Mouse (Mus musculus) heart, embryonic 16.5 days (tissue): ENCODE measurements around the gene Epb41. TPM values are rescaled to one million over a fixed set of nuclear protein-coding genes. Genes with fewer than 3 reads are reported as not detected.

Source experiments
- ATAC-seq: fragments of 200-750 bp; cut with Nextera tagmentation; replicated peaks from 2 replicates; pipeline ENCODE4 v1.8.0; 2017; ENCODE audit warnings: moderate number of reproducible peaks; ENCODE audit not compliant: insufficient read depth, low FRiP score; ENCODE audit errors: extremely low read depth
- H3K27ac ChIP-seq: fragments of 300-500 bp; sonication (generic); 2 replicates; pipeline ENCODE4 v1.5.1; 2014; ENCODE audit warnings: mild to moderate bottlenecking, low read length, control low read depth, moderate library complexity
- H3K27me3 ChIP-seq: fragments of 300-500 bp; sonication (generic); 2 replicates; pipeline ENCODE4 v1.6.1; 2014; ENCODE audit warnings: low read length, mixed read lengths; ENCODE audit not compliant: control insufficient read depth, insufficient read depth
- H3K36me3 ChIP-seq: fragments of 300-500 bp; sonication (generic); 2 replicates; pipeline ENCODE4 v1.6.1; 2014; ENCODE audit not compliant: control insufficient read depth, insufficient read depth
- H3K4me1 ChIP-seq: fragments of 300-500 bp; sonication (generic); 2 replicates; pipeline ENCODE4 v1.6.1; 2014; ENCODE audit warnings: low read length, mixed read lengths; ENCODE audit not compliant: control insufficient read depth, insufficient read depth
- H3K4me2 ChIP-seq: fragments of 300-500 bp; sonication (generic); 2 replicates; pipeline ENCODE4 v1.6.1; 2014; ENCODE audit warnings: low read depth, mild to moderate bottlenecking, control low read depth, low read length
- H3K4me3 ChIP-seq: fragments of 300-500 bp; sonication (generic); 2 replicates; pipeline ENCODE4 v1.5.1; 2014; ENCODE audit warnings: mild to moderate bottlenecking, control low read depth, low read length
- H3K9ac ChIP-seq: fragments of 300-500 bp; sonication (generic); 2 replicates; pipeline ENCODE4 v1.6.1; 2014; ENCODE audit warnings: low read length, control low read depth
- H3K9me3 ChIP-seq: fragments of 300-500 bp; sonication (generic); replicated peaks from 2 replicates; pipeline ENCODE4 v1.6.1; 2016; ENCODE audit warnings: low read length; ENCODE audit not compliant: control insufficient read depth
- WGBS: fragments of 180-500 bp; shearing (Covaris S2); extraction: QIAGEN DNeasy Blood & Tissue Kit; methylation state at CpG from one replicate; pipeline ENCODE4 v1.1.7; 2014; 5-methylcytosine and 5-hydroxymethylcytosine counted together
- polyA plus RNA-seq: library from polyadenylated mRNA; unstranded; fragments of >200 nt; fragmentation: Nextera tagmentation; extraction: Ambion mirVana; gene quantifications from 2 replicates; pipeline ENCODE4 v1.2.1, GENCODE M21; 2015

Epb41 gene
- polyA plus RNA-seq, 1 experiment from 2014 or later: 67.4 TPM

GRCm38 (mm10) chr4:131918711-131919500, 156.2 kb downstream of the Epb41 start:
- no peaks in the 10 kb centered on the region for H3K9me3 ChIP-seq
- H3K9ac ChIP-seq: peak overlapping the region; percentile 78
- no peaks in the 10 kb centered on the region for H3K36me3 ChIP-seq
- 18% methylated on average over 15 of the region's 15 CpGs for WGBS
- ATAC-seq: peak; percentile 47
- H3K4me1 ChIP-seq: peaks cover 47% of the 10 kb centered on the region
- peak overlapping the region; percentile 41 for H3K27ac ChIP-seq
- H3K4me3 ChIP-seq: no peak overlapping the region
- H3K27me3 ChIP-seq: peaks cover 19% of the 10 kb centered on the region
- H3K4me2 ChIP-seq: peak overlapping the region; percentile 27

DNA sequence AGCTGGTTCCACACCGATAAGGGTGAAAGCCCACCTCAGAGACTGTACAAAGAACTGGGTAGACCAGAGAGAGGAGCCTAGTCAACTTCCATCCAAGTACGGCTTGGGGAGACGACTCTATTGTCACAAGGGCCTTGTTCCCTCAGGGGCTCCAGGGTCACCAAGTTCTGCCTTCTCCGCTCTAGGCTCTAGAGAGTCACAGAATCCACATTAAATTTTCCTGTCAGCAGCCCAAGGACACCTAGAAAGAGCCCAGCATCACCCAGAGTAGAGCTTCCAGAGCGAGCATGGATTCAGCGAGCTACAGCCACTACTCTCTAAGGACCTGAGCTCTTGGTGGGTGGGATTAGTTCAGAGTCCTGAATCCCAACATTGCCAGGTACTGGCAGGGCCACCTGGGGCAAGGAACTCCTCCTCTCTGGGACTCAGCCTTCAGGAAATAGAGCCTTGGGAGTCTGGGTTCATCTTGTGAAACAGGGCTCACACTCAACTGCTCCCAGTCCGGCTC, 157.0 kb downstream of the Epb41 start:
- Histone ChIP-seq H3K27me3 (peaks cover 20% of the 10 kb centered on the region), H3K9me3 (no peaks in the 10 kb centered on the region), H3K9ac (no peak overlapping the region), H3K27ac (0 out of 2 replicates have a peak overlapping the region, but pooled peaks have one; percentile 5), H3K4me3 (no peak overlapping the region), H3K4me1 (peaks cover 44% of the 10 kb centered on the region), H3K4me2 (peak overlapping the region; percentile 27; the same call in 1 of the 2 replicates), H3K36me3 (no peaks in the 10 kb centered on the region)
- no peak for ATAC-seq
- WGBS: 68% methylated on average over 7 of the region's 7 CpGs

- WGBS: 76% methylated on average over 10 of the region's 10 CpGs
- Histone ChIP-seq H3K4me2 (no peak overlapping the region), H3K27me3 (peaks cover 14% of the 10 kb centered on the region), H3K27ac (no peak overlapping the region), H3K4me3 (no peak overlapping the region), H3K9me3 (no peaks in the 10 kb centered on the region), H3K4me1 (peaks cover 40% of the 10 kb centered on the region), H3K36me3 (no peaks in the 10 kb centered on the region), H3K9ac (no peak overlapping the region)
- no peak for ATAC-seq
These were observed 158.0 kb downstream of the Epb41 start for GRCm38 (mm10) chr4:131917010-131917555.

GRCm38 (mm10) chr4:131916425-131916824, 158.7 kb downstream of the Epb41 start:
- no peak overlapping the region for H3K4me2 ChIP-seq
- no peaks in the 10 kb centered on the region for H3K36me3 ChIP-seq
- no peak for ATAC-seq
- peaks cover 38% of the 10 kb centered on the region for H3K4me1 ChIP-seq
- no peak overlapping the region for H3K4me3 ChIP-seq
- no peaks in the 10 kb centered on the region for H3K9me3 ChIP-seq
- H3K27ac ChIP-seq: no peak overlapping the region
- H3K27me3 ChIP-seq: peaks cover 14% of the 10 kb centered on the region
- H3K9ac ChIP-seq: no peak overlapping the region
- WGBS: 10% methylated on average over 15 of the region's 15 CpGs

GRCm38 (mm10) chr4:131915821-131916328, 159.2 kb downstream of the Epb41 start:
- Histone ChIP-seq H3K9ac (no peak overlapping the region), H3K4me2 (no peak overlapping the region), H3K27me3 (peaks cover 14% of the 10 kb centered on the region), H3K9me3 (no peaks in the 10 kb centered on the region), H3K4me1 (peaks cover 38% of the 10 kb centered on the region), H3K4me3 (no peak overlapping the region), H3K27ac (no peak overlapping the region), H3K36me3 (no peaks in the 10 kb centered on the region)
- ATAC-seq: no peak
- 42% methylated on average over 13 of the region's 13 CpGs for WGBS

DNA sequence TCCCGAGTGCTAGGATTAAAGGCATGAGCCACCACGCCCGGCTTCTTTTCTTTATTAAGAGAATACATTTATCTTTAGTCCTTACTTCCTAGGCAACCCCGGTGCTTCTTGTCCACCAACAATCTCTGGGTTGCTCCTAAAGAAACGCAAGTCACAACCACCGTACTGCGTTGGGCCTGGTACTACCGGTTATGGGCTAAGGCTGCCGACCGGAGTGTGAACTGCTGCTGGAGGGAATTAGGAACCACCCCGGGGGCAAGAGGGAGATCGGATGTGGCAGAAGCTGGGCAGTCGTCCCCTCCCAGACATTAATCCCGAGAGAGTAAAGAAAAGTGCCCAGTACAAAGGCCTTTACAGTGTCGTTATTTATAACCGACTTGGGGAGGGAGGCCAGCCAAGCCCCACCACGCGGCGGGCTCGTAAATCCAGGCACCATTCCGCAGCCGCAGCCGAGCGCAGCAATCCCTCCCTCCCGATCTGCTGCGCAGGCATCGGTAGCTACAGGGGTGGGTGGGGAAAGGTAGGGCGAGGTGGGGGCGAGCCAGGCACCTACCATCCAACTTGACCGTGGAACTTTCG, 160.1 kb downstream of the Epb41 start:
- Histone ChIP-seq H3K4me2 (peak overlapping the region; percentile 63), H3K36me3 (no peaks in the 10 kb centered on the region), H3K4me1 (peaks cover 38% of the 10 kb centered on the region), H3K27me3 (peaks cover 14% of the 10 kb centered on the region), H3K27ac (no peak overlapping the region), H3K9ac (peak overlapping the region; percentile 61), H3K9me3 (no peaks in the 10 kb centered on the region), H3K4me3 (peak overlapping the region; percentile 40)
- WGBS: 7% methylated on average over 31 of the region's 31 CpGs
- no peak for ATAC-seq

DNA sequence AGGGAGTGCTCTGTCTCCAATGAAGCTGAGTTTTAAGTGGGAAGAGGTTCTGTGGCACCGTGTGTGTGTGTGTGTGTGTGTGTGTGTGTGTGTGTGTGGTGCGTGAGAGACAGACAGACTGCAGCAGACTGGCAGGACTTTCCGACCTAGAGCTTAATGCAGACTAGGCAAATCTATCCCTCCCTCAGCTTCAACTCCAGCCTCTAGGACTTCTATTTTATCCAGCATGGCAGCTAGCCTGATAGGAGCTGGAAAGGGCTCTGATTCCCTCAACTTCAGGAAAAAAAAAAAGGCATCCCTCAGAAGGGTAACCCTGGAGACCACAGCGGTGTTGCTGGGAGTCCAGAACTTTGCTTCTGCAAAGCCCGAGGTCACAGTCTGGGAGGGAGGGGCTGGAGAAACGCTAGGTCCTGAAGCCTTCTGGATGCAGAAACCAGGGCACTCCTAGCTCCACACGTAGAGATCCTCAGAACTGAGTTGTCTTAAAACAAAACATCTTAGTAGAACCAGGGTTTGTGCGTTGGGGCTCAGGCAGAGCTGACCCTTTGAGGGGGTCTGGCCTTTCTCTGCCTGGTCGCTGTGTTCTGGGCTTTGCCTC, 161.0 kb downstream of the Epb41 start:
- H3K27me3 ChIP-seq: peaks cover 14% of the 10 kb centered on the region
- no peak for ATAC-seq
- no peak overlapping the region for H3K4me3 ChIP-seq
- peaks cover 30% of the 10 kb centered on the region for H3K4me1 ChIP-seq
- H3K36me3 ChIP-seq: no peaks in the 10 kb centered on the region
- H3K9ac ChIP-seq: no peak overlapping the region
- WGBS: 31% methylated on average over 9 of the region's 9 CpGs
- H3K27ac ChIP-seq: no peak overlapping the region
- H3K9me3 ChIP-seq: no peaks in the 10 kb centered on the region
- no peak overlapping the region for H3K4me2 ChIP-seq

GRCm38 (mm10) chr4:131913526-131913925, 161.6 kb downstream of the Epb41 start:
- peaks cover 14% of the 10 kb centered on the region for H3K27me3 ChIP-seq
- no peaks in the 10 kb centered on the region for H3K9me3 ChIP-seq
- H3K27ac ChIP-seq: no peak overlapping the region
- WGBS: 66% methylated on average over 10 of the region's 10 CpGs
- H3K4me3 ChIP-seq: no peak overlapping the region
- no peak for ATAC-seq
- no peak overlapping the region for H3K9ac ChIP-seq
- no peak overlapping the region for H3K4me2 ChIP-seq
- H3K36me3 ChIP-seq: no peaks in the 10 kb centered on the region
- peaks cover 24% of the 10 kb centered on the region for H3K4me1 ChIP-seq
